Mouse (Mus musculus): Measurements from ENCODE around the gene Zfp444.
A peak's percentile ranks its signal among the peaks of the same experiment; 100 is the strongest.

The Zfp444 gene

GRCm38 (mm10) chr7:6172006-6172649 lies at the start of gene Zfp444:
Zfp444 (plus strand) TSS chr7:6172226.
- peak; percentile 92 for DNase-seq (ENCODE audit: extremely low spot score, low spot score)

- DNase-seq (ENCODE audit: extremely low spot score, low spot score) = peak; percentile 45
Measured at GRCm38 (mm10) chr7:6126690-6127448, 45.2 kb upstream of the Zfp444 start.

GRCm38 (mm10) chr7:6130346-6130745 lies 41.7 kb upstream of the Zfp444 start:
- DNase-seq (ENCODE audit: extremely low spot score, low spot score) = no peak

- no peak for DNase-seq (ENCODE audit: extremely low spot score, low spot score)
Measured at GRCm38 (mm10) chr7:6132646-6133045, 39.4 kb upstream of the Zfp444 start.

- no peak for DNase-seq (ENCODE audit: extremely low spot score, low spot score)
Measured at GRCm38 (mm10) chr7:6136497-6136896, 35.5 kb upstream of the Zfp444 start.

GRCm38 (mm10) chr7:6139295-6139694 lies 32.7 kb upstream of the Zfp444 start:
- no peak for DNase-seq (ENCODE audit: extremely low spot score, low spot score)

- DNase-seq (ENCODE audit: extremely low spot score, low spot score) = no peak
Measured at GRCm38 (mm10) chr7:6143991-6144531, 28.0 kb upstream of the Zfp444 start.

GRCm38 (mm10) chr7:6145423-6146188 lies 26.4 kb upstream of the Zfp444 start:
- no peak for DNase-seq (ENCODE audit: extremely low spot score, low spot score)

GRCm38 (mm10) chr7:6146194-6146981 lies 25.6 kb upstream of the Zfp444 start:
- no peak for DNase-seq (ENCODE audit: extremely low spot score, low spot score)

GRCm38 (mm10) chr7:6146982-6147325 lies 25.1 kb upstream of the Zfp444 start:
- DNase-seq (ENCODE audit: extremely low spot score, low spot score) = no peak

GRCm38 (mm10) chr7:6147688-6148087 lies 24.3 kb upstream of the Zfp444 start:
- no peak for DNase-seq (ENCODE audit: extremely low spot score, low spot score)

GRCm38 (mm10) chr7:6151266-6151665 lies 20.8 kb upstream of the Zfp444 start:
- DNase-seq (ENCODE audit: extremely low spot score, low spot score) = no peak

- no peak for DNase-seq (ENCODE audit: extremely low spot score, low spot score)
Measured at GRCm38 (mm10) chr7:6152036-6152435, 20.0 kb upstream of the Zfp444 start.

- no peak for DNase-seq (ENCODE audit: extremely low spot score, low spot score)
Measured at GRCm38 (mm10) chr7:6153131-6153530, 18.9 kb upstream of the Zfp444 start.

- DNase-seq (ENCODE audit: extremely low spot score, low spot score) = no peak
Measured at GRCm38 (mm10) chr7:6154164-6154563, 17.9 kb upstream of the Zfp444 start.

- DNase-seq (ENCODE audit: extremely low spot score, low spot score) = peak; percentile 88
Measured at GRCm38 (mm10) chr7:6155031-6155872, 16.8 kb upstream of the Zfp444 start.

- peak; percentile 96 for DNase-seq (ENCODE audit: extremely low spot score, low spot score)
Measured at GRCm38 (mm10) chr7:6155901-6156411, 16.1 kb upstream of the Zfp444 start, which contains the start of gene Zfp787. Zfp787 (minus strand) TSS chr7:6155997.

GRCm38 (mm10) chr7:6156901-6157472 lies 15.0 kb upstream of the Zfp444 start:
- DNase-seq (ENCODE audit: extremely low spot score, low spot score) = no peak

GRCm38 (mm10) chr7:6157479-6157878 lies 14.5 kb upstream of the Zfp444 start:
- DNase-seq (ENCODE audit: extremely low spot score, low spot score) = no peak

- no peak for DNase-seq (ENCODE audit: extremely low spot score, low spot score)
Measured at GRCm38 (mm10) chr7:6159604-6160003, 12.4 kb upstream of the Zfp444 start.
